Mouse (Mus musculus): ENCODE results near the gene Zbtb4. TPM values are rescaled to one million over a fixed set of nuclear protein-coding genes. Genes with fewer than 3 reads are reported as not detected.

Gene Zbtb4
- polyA plus RNA-seq, 1 experiment from 2014 or later, result 1.6 TPM

GRCm38 (mm10) chr11:69789431-69789830, 23.7 kb downstream of the Zbtb4 start:
- no peaks in the 10 kb centered on the region for H3K9me3 ChIP-seq (replicated peaks)
- peaks cover 18% of the 10 kb centered on the region for H3K27me3 ChIP-seq
- no peak overlapping the region for H3K4me2 ChIP-seq
- H3K36me3 ChIP-seq (ENCODE audit: poor library complexity, severe bottlenecking), result no peaks in the 10 kb centered on the region
- 79% methylated on average over 5 of the region's 5 CpGs for WGBS
- H3K4me1 ChIP-seq, result no peaks in the 10 kb centered on the region
- no peak overlapping the region for H3K4me3 ChIP-seq
- no peak overlapping the region for H3K9ac ChIP-seq
- no peak for ATAC-seq
- no peak overlapping the region for H3K27ac ChIP-seq

GRCm38 (mm10) chr11:69791420-69791819, 25.7 kb downstream of the Zbtb4 start:
- H3K4me1 ChIP-seq, result peaks cover 11% of the 10 kb centered on the region
- H3K27me3 ChIP-seq, result peaks cover 22% of the 10 kb centered on the region
- no peak overlapping the region for H3K9ac ChIP-seq
- 77% methylated on average over 5 of the region's 5 CpGs for WGBS
- H3K36me3 ChIP-seq (ENCODE audit: poor library complexity, severe bottlenecking), result no peaks in the 10 kb centered on the region
- no peak overlapping the region for H3K27ac ChIP-seq
- no peak for ATAC-seq
- H3K9me3 ChIP-seq (replicated peaks), result no peaks in the 10 kb centered on the region
- no peak overlapping the region for H3K4me2 ChIP-seq
- no peak overlapping the region for H3K4me3 ChIP-seq

GRCm38 (mm10) chr11:69793429-69793828, 27.7 kb downstream of the Zbtb4 start:
- H3K36me3 ChIP-seq (ENCODE audit: poor library complexity, severe bottlenecking), result no peaks in the 10 kb centered on the region
- 61% methylated on average over 5 of the region's 5 CpGs for WGBS
- H3K27me3 ChIP-seq, result peaks cover 35% of the 10 kb centered on the region

GRCm38 (mm10) chr11:69795168-69795982, 29.7 kb downstream of the Zbtb4 start, which contains the start of gene Chrnb1:
Gene Chrnb1 (minus strand): TSS chr11:69795943.
- H3K9me3 ChIP-seq (replicated peaks), result no peaks in the 10 kb centered on the region
- peak within 1 kb of the TSS; percentile 53 for H3K9ac ChIP-seq
- no peaks in the 10 kb centered on the region for H3K36me3 ChIP-seq (ENCODE audit: poor library complexity, severe bottlenecking)
- H3K4me1 ChIP-seq, result peaks cover 31% of the 10 kb centered on the region
- peaks cover 35% of the 10 kb centered on the region for H3K27me3 ChIP-seq
- H3K4me2 ChIP-seq, result peak within 1 kb of the TSS; percentile 73
- 2% methylated on average over 52 of the region's 52 CpGs for WGBS
- H3K4me3 ChIP-seq, result peak within 1 kb of the TSS; percentile 42
- H3K27ac ChIP-seq, result no peak within 1 kb of the TSS
- ATAC-seq, result peak; percentile 96

More at GRCm38 (mm10) chr11:69793429-69793828, 27.7 kb downstream of the Zbtb4 start:
- H3K4me3 ChIP-seq, result no peak overlapping the region
- no peak overlapping the region for H3K9ac ChIP-seq
- H3K4me2 ChIP-seq, result no peak overlapping the region
- H3K4me1 ChIP-seq, result peaks cover 12% of the 10 kb centered on the region
- H3K9me3 ChIP-seq (replicated peaks), result no peaks in the 10 kb centered on the region
- no peak for ATAC-seq
- H3K27ac ChIP-seq, result no peak overlapping the region

DNA sequence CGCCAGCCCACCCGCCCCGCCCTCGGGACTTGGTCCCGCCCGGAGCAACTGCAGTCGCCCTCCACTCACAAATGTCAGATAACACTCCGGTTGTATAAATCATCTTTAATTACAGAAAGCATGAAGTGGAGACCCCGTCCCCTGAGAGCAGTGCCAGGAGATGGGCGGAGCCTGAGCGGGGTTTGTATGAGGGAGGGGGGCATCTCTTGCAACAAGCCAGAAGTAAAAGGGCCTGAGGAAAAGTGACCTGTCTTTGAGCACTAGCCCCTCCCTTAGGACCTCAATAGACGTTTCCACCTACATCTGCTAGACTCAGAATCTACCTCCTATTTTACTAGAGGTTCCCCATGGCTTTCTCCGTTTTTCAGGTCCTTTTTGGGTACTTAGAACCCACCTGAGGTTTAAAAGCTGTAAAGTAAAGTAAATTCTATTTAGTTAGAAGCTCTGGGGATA, 30.3 kb downstream of the Zbtb4 start:
- Histone ChIP-seq H3K9ac (peak overlapping the region; percentile 53; the same call in 1 of the 2 replicates), H3K36me3 (ENCODE audit: poor library complexity, severe bottlenecking) (no peaks in the 10 kb centered on the region), H3K27me3 (peaks cover 35% of the 10 kb centered on the region), H3K27ac (no peak overlapping the region), H3K4me2 (peak overlapping the region; percentile 73), H3K4me1 (peaks cover 34% of the 10 kb centered on the region), H3K4me3 (peak overlapping the region; percentile 42), H3K9me3 (replicated peaks) (no peaks in the 10 kb centered on the region)
- 4% methylated on average over 13 of the region's 13 CpGs for WGBS
- ATAC-seq, result no peak

DNA sequence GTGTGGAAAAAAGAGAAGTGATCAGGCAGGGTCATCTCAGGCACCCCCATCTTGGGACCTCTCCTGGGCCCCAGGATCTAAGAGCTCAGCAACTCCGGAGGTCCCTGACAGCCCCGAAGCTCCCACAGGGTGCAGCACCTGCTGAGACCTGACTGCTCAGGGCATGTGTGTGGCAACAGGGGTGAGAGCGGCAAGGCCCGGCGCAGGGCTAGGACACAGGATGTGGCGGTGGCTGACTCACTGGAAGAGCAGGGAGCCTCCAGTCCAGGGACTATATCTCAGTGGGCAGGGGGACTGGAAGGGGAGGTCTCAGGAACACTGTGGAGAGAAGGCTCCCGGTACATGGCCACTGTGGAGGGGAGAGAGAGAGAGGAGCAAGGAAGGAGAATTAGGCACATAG, 32.2 kb downstream of the Zbtb4 start:
- ATAC-seq, result no peak
- H3K27ac ChIP-seq, result no peak overlapping the region
- peaks cover 43% of the 10 kb centered on the region for H3K27me3 ChIP-seq
- H3K4me2 ChIP-seq, result peak overlapping the region; percentile 1; the same call in 1 of the 2 replicates
- no peaks in the 10 kb centered on the region for H3K36me3 ChIP-seq (ENCODE audit: poor library complexity, severe bottlenecking)
- H3K9me3 ChIP-seq (replicated peaks), result no peaks in the 10 kb centered on the region
- WGBS, result 83% methylated on average over 7 of the region's 7 CpGs
- H3K4me3 ChIP-seq, result no peak overlapping the region
- peaks cover 52% of the 10 kb centered on the region for H3K4me1 ChIP-seq
- H3K9ac ChIP-seq, result no peak overlapping the region

DNA sequence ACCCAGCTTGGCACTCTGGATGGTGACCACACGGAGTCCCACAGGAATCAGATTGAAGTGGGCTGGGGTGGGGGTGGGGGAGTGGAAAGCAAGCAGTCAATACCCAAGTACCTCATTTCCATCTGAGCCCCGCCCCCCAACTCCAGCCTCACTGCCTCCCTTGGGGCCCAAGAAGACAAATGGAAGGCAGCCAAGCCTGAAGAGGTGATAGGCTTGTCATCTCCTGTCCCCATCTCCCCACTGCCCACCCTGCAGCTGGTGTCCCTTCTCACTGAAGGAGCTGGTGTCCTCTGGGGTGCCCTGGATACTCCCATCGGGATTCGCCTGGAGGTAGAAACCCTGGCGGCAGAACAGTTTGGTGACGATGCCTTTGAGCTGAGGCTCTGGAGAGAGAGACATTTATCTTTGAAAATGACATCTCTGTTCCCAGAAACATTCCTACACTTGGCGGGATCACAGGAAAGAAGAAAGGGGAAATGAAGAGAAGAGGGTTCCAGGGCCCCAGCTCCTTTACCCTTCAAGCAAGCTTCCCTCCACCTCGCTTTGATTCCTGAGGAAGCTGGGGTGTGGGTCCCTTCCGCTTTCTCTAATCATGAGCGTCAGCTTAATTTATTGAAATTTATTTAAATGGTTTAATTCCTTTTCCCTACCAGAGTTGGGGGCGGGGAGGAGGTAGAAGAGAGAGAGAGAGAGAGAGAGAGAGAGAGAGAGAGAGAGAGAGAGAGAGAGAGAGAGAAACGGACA, 33.9 kb downstream of the Zbtb4 start:
- H3K9ac ChIP-seq, result peak overlapping the region; percentile 76
- H3K4me2 ChIP-seq, result peak overlapping the region; percentile 97
- no peak for ATAC-seq
- no peaks in the 10 kb centered on the region for H3K9me3 ChIP-seq (replicated peaks)
- H3K27ac ChIP-seq, result peak overlapping the region; percentile 91
- 18% methylated on average over 12 of the region's 12 CpGs for WGBS
- H3K36me3 ChIP-seq (ENCODE audit: poor library complexity, severe bottlenecking), result no peaks in the 10 kb centered on the region
- H3K27me3 ChIP-seq, result peaks cover 41% of the 10 kb centered on the region
- peak overlapping the region; percentile 54 for H3K4me3 ChIP-seq
- H3K4me1 ChIP-seq, result peaks cover 69% of the 10 kb centered on the region

DNA sequence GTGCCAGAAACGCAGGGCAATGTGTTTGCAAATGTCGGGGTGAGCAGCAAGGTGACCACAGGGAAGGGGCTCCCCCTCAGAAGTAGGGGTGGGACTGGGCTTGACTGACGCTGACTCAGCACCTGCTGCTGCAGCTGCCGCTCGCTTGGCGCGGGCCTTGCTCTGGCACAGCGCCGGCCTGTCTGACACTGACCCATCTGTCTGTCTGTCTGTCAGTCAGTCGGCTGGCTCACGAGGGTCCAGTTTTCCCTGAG, 34.4 kb downstream of the Zbtb4 start:
- H3K27me3 ChIP-seq, result peaks cover 46% of the 10 kb centered on the region
- peak; percentile 44 for ATAC-seq
- H3K4me2 ChIP-seq, result peak overlapping the region; percentile 97
- H3K9ac ChIP-seq, result peak overlapping the region; percentile 76
- no peaks in the 10 kb centered on the region for H3K9me3 ChIP-seq (replicated peaks)
- no peaks in the 10 kb centered on the region for H3K36me3 ChIP-seq (ENCODE audit: poor library complexity, severe bottlenecking)
- H3K4me1 ChIP-seq, result peaks cover 72% of the 10 kb centered on the region
- H3K4me3 ChIP-seq, result peak overlapping the region; percentile 54
- peak overlapping the region; percentile 91 for H3K27ac ChIP-seq
- WGBS, result 2% methylated on average over 11 of the region's 11 CpGs

- H3K4me3 ChIP-seq, result peak overlapping the region; percentile 54
- peaks cover 69% of the 10 kb centered on the region for H3K4me1 ChIP-seq
- H3K4me2 ChIP-seq, result peak overlapping the region; percentile 97
- peak; percentile 80 for ATAC-seq
- H3K27ac ChIP-seq, result peak overlapping the region; percentile 91
- no peaks in the 10 kb centered on the region for H3K9me3 ChIP-seq (replicated peaks)
- WGBS, result 1% methylated on average over 32 of the region's 36 CpGs
- H3K27me3 ChIP-seq, result peaks cover 51% of the 10 kb centered on the region
- H3K9ac ChIP-seq, result peak overlapping the region; percentile 76
- no peaks in the 10 kb centered on the region for H3K36me3 ChIP-seq (ENCODE audit: poor library complexity, severe bottlenecking)
These were observed 34.9 kb downstream of the Zbtb4 start for GRCm38 (mm10) chr11:69800392-69801197.

DNA sequence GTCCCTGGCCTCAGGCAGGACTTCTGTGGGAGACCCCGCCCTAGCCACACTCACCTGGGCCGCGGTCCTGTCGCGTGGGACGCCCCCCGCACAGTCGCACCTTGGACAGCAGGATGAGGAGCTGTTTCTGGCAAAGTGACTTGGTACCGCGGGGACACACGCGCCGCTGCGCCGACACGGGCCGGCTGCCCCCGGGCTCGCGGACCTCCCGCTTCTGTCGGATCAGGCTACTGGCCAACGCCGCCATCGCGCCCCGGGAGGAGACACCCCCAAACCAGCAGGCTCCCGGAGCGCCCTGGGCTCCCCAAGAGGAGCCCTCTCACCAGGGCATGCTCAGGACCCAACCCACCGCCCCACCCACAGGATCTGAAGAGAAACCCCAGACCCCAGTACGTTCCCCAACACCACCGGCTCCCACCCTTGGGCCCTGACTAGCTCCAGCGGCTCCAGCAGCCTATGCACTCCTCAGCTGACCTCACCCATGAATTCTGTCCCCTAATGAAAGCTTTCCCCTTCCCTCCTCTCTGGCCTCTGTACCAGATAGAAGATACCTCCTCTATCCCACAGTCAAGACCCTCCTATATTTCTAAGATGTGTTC, 35.8 kb downstream of the Zbtb4 start, which contains the start of gene Fgf11:
Gene Fgf11 (minus strand): TSS at position 479 of the 599 bp plus-strand sequence.
- Histone ChIP-seq H3K9ac (peak within 1 kb of the TSS; percentile 76), H3K27ac (peak within 1 kb of the TSS; percentile 91), H3K4me2 (peak within 1 kb of the TSS; percentile 97), H3K36me3 (ENCODE audit: poor library complexity, severe bottlenecking) (no peaks in the 10 kb centered on the region), H3K27me3 (peaks cover 56% of the 10 kb centered on the region), H3K9me3 (replicated peaks) (0 out of 2 replicates have a peak, but pooled peaks cover 2% of the 10 kb centered on the region), H3K4me3 (peak within 1 kb of the TSS; percentile 54), H3K4me1 (peaks cover 64% of the 10 kb centered on the region)
- WGBS, result 2% methylated on average over 32 of the region's 33 CpGs
- ATAC-seq, result no peak

DNA sequence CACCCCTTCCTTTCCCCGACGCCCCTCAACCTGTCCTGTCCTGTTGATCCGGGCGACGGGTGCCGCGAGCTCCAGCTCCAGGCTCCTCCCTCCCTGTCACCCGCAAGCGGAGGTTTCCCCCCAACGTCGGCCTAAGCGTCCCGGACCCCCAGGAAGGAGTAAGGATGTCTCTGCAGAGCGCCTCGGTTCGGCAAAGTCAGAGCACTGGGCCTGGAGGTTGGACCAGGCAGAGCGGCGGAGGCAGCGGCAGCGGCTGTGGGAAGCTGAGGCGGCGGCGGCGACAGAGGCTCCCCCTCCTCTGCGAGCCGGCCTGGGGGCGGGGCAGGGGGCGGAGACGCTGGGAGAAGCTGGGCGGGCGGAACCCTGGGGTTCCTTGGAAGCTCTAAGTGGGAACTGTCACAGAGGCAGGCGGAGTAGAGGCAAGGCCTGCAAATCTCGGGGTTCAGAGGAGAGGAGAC, 37.0 kb downstream of the Zbtb4 start:
- WGBS, result under 1% methylated on average over 33 of the region's 33 CpGs
- Histone ChIP-seq H3K27me3 (peaks cover 51% of the 10 kb centered on the region), H3K36me3 (ENCODE audit: poor library complexity, severe bottlenecking) (no peaks in the 10 kb centered on the region), H3K9ac (peak overlapping the region; percentile 76), H3K4me2 (peak overlapping the region; percentile 97), H3K27ac (peak overlapping the region; percentile 8), H3K9me3 (replicated peaks) (0 out of 2 replicates have a peak, but pooled peaks cover 5% of the 10 kb centered on the region), H3K4me3 (peak overlapping the region; percentile 54), H3K4me1 (peaks cover 64% of the 10 kb centered on the region)
- ATAC-seq, result peak; percentile 57
